ENCODE assay signal across 11 mouse cellular contexts in the genomic region with DNA sequence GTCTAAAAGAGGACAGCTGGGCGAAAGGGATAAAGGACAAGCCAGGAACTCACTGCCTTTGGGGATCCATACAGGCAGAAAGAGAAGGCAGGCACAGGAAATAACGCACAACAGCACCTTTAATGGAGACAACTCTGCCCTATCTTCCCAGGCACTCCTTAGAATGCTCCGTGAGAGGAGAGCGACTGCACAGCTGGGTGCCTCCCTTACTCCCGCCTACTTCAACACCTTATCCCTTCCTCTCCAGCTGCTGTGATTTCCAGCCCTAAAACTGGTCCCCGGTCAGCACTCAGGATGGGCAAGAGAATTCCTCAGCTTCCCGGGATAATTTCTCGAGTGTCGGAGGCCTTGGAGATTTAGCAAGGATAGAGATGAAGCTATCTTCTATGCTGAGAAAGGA. TPM values are rescaled to one million over a fixed set of nuclear protein-coding genes. Genes with fewer than 3 reads are reported as not detected.
DNase-seq lines count a peak whose midpoint lies in the region; ATAC-seq and TF ChIP-seq lines count a peak whose summit lies in the region.
"Had no signal": no experiment of that assay in that cellular context is flagged by ENCODE, and none has a peak within 500 bp of the region (broad histone marks: within the 10 kb centered on the region; RNA-seq: fewer than 3 reads in every experiment).

No protein-coding gene starts in this region.

- no peaks in the 10 kb centered on the region for H3K9me3 ChIP-seq in forebrain, embryonic 11.5 days (ENCODE audit: control insufficient read depth, low read length)
- H3K9me3 ChIP-seq in forebrain, embryonic 13.5 days (replicated peaks), result no peaks in the 10 kb centered on the region
- H3K9me3 ChIP-seq in kidney, postnatal 0 days (replicated peaks; ENCODE audit: low read length), result no peaks in the 10 kb centered on the region
- no peaks in the 10 kb centered on the region for H3K9me3 ChIP-seq in embryonic facial prominence, embryonic 12.5 days
- H3K9me3 ChIP-seq in liver, embryonic 13.5 days (replicated peaks), result no peaks in the 10 kb centered on the region

- H3K27me3 ChIP-seq in forebrain, embryonic 11.5 days (ENCODE audit: control insufficient read depth, insufficient read depth, low read length), result peaks cover 25% of the 10 kb centered on the region
- peaks cover 35% of the 10 kb centered on the region for H3K27me3 ChIP-seq in forebrain, embryonic 13.5 days
- H3K27me3 ChIP-seq in kidney, postnatal 0 days (ENCODE audit: insufficient read depth, low read length), result no peaks in the 10 kb centered on the region
- peaks cover 40% of the 10 kb centered on the region for H3K27me3 ChIP-seq in embryonic facial prominence, embryonic 12.5 days
- H3K27me3 ChIP-seq in liver, embryonic 13.5 days, result peaks cover 64% of the 10 kb centered on the region

- WGBS in forebrain, embryonic 11.5 days, result 11% methylated on average over 9 of the region's 9 CpGs
- WGBS in forebrain, embryonic 13.5 days, result 14% methylated on average over 9 of the region's 9 CpGs
- 25% methylated on average over 9 of the region's 9 CpGs for WGBS in kidney, postnatal 0 days
- WGBS in embryonic facial prominence, embryonic 12.5 days, result 13% methylated on average over 9 of the region's 9 CpGs
- WGBS in liver, embryonic 13.5 days (ENCODE audit: insufficient replicate concordance), result 17% methylated on average over 9 of the region's 9 CpGs

- no peak for ATAC-seq in forebrain, embryonic 11.5 days (replicated peaks; ENCODE audit: low FRiP score)
- no peak for ATAC-seq in forebrain, embryonic 13.5 days
- ATAC-seq in kidney, postnatal 0 days (replicated peaks; ENCODE audit: low FRiP score, low read depth), result no peak
- ATAC-seq in embryonic facial prominence, embryonic 12.5 days (ENCODE audit: insufficient number of reproducible peaks, insufficient read depth, low FRiP score, low TSS enrichment), result no peak
- ATAC-seq in liver, embryonic 13.5 days (ENCODE audit: low read depth), result no peak
- ATAC-seq: activated CD4-positive, CD25-positive, alpha-beta regulatory T cell, adult 4 months had no signal

- DNase-seq in forebrain, embryonic 11.5 days (ENCODE audit: low spot score), result no peak
- peak; percentile 25 for DNase-seq in kidney, postnatal 0 days (ENCODE audit: low spot score)
- no peak for DNase-seq in kidney, postnatal 36 days
- no peak for DNase-seq in liver, embryonic 13.5 days
- DNase-seq in thymus, adult 18-20 months, result no peak
- no peak for DNase-seq in urinary bladder, postnatal 10 days (ENCODE audit: low spot score)

- H3K27ac ChIP-seq in forebrain, embryonic 11.5 days (ENCODE audit: low read depth, low read length), result no peak overlapping the region
- H3K27ac ChIP-seq in forebrain, embryonic 13.5 days, result no peak overlapping the region
- H3K27ac ChIP-seq in kidney, postnatal 0 days, result no peak overlapping the region
- no peak overlapping the region for H3K27ac ChIP-seq in embryonic facial prominence, embryonic 12.5 days
- H3K27ac ChIP-seq in liver, embryonic 13.5 days, result no peak overlapping the region
- H3K27ac ChIP-seq: liver, embryonic 14.5 days had no signal

- H3K4me3 ChIP-seq in forebrain, embryonic 11.5 days (ENCODE audit: low read depth, low read length), result no peak overlapping the region
- H3K4me3 ChIP-seq in forebrain, embryonic 13.5 days, result no peak overlapping the region
- H3K4me3 ChIP-seq in kidney, postnatal 0 days (replicated peaks; ENCODE audit: low read depth, low read length), result peak overlapping the region; percentile 13; the same call in 1 of the 2 replicates
- peak overlapping the region; percentile 31 for H3K4me3 ChIP-seq in embryonic facial prominence, embryonic 12.5 days
- H3K4me3 ChIP-seq in liver, embryonic 13.5 days (replicated peaks), result peak overlapping the region; percentile 35
- H3K4me3 ChIP-seq: erythroblast, embryonic 14.5 days had no signal

- peaks cover 4% of the 10 kb centered on the region; the same call in 1 of the 2 replicates for H3K4me1 ChIP-seq in forebrain, embryonic 11.5 days (replicated peaks; ENCODE audit: control insufficient read depth, insufficient read depth, low read length)
- peaks cover 26% of the 10 kb centered on the region for H3K4me1 ChIP-seq in forebrain, embryonic 13.5 days
- H3K4me1 ChIP-seq in kidney, postnatal 0 days (replicated peaks; ENCODE audit: insufficient read depth, low read length), result peaks cover 2% of the 10 kb centered on the region; the same call in 1 of the 2 replicates
- peaks cover 31% of the 10 kb centered on the region for H3K4me1 ChIP-seq in embryonic facial prominence, embryonic 12.5 days
- peaks cover 41% of the 10 kb centered on the region for H3K4me1 ChIP-seq in liver, embryonic 13.5 days (replicated peaks)

- no peak for TF ChIP-seq CTCF in kidney, postnatal 0 days (IDR thresholded peaks at IDR 0.05; ENCODE audit: low read depth)

- H3K9ac ChIP-seq in forebrain, embryonic 11.5 days (ENCODE audit: low read length), result 0 out of 2 replicates have a peak overlapping the region, but pooled peaks have one; percentile 10
- no peak overlapping the region for H3K9ac ChIP-seq in forebrain, embryonic 13.5 days
- H3K9ac ChIP-seq in kidney, postnatal 0 days (ENCODE audit: low read depth, low read length), result peak overlapping the region; percentile 28; the same call in 1 of the 2 replicates
- peak overlapping the region; percentile 45; the same call in 1 of the 2 replicates for H3K9ac ChIP-seq in embryonic facial prominence, embryonic 12.5 days
- H3K9ac ChIP-seq in liver, embryonic 13.5 days, result no peak overlapping the region
- H3K9ac ChIP-seq: liver, embryonic 14.5 days had no signal

- no peak overlapping the region for H3K4me2 ChIP-seq in forebrain, embryonic 11.5 days (ENCODE audit: low read depth, low read length, severe bottlenecking)
- no peak overlapping the region for H3K4me2 ChIP-seq in forebrain, embryonic 13.5 days
- H3K4me2 ChIP-seq in kidney, postnatal 0 days (ENCODE audit: low read length), result peak overlapping the region; percentile 52
- peak overlapping the region; percentile 57 for H3K4me2 ChIP-seq in embryonic facial prominence, embryonic 12.5 days (replicated peaks)
- H3K4me2 ChIP-seq in liver, embryonic 13.5 days, result peak overlapping the region; percentile 52

- H3K36me3 ChIP-seq in forebrain, embryonic 11.5 days (ENCODE audit: control insufficient read depth, insufficient read depth, low read length), result no peaks in the 10 kb centered on the region; the same call in 1 of the 2 replicates
- H3K36me3 ChIP-seq in forebrain, embryonic 13.5 days (ENCODE audit: poor library complexity, severe bottlenecking), result peaks cover 12% of the 10 kb centered on the region
- no peaks in the 10 kb centered on the region for H3K36me3 ChIP-seq in kidney, postnatal 0 days (ENCODE audit: insufficient read depth, low read length)
- H3K36me3 ChIP-seq in embryonic facial prominence, embryonic 12.5 days, result no peaks in the 10 kb centered on the region
- H3K36me3 ChIP-seq in liver, embryonic 13.5 days, result no peaks in the 10 kb centered on the region

RNA-seq across cellular contexts. Expression of a gene that starts 8.9 kb away (rescaled TPM):
- polyA plus RNA-seq in forebrain, embryonic 11.5 days (2014; fragmentation: Nextera tagmentation; extraction: Ambion mirVana), result 12.3 and 13.7 TPM in 2 replicates
- polyA plus RNA-seq in forebrain, embryonic 13.5 days (2015; fragmentation: Nextera tagmentation; extraction: Ambion mirVana), result 14.8 and 15.3 TPM in 2 replicates
- 13.1 and 15.3 TPM in 2 replicates for polyA plus RNA-seq in kidney, postnatal 0 days (2015; fragmentation: Nextera tagmentation; extraction: Ambion mirVana)
- 12.6 and 14.8 TPM in 2 replicates for polyA plus RNA-seq in embryonic facial prominence, embryonic 12.5 days (2016; fragmentation: Nextera tagmentation; extraction: Ambion mirVana)
- polyA plus RNA-seq in liver, embryonic 13.5 days (2015; fragmentation: Nextera tagmentation; extraction: Ambion mirVana), result 3.5 and 4.5 TPM in 2 replicates

RNA-seq across cellular contexts. Expression of a gene that starts 11.1 kb away (rescaled TPM):
- polyA plus RNA-seq in forebrain, embryonic 11.5 days (2014; fragmentation: Nextera tagmentation; extraction: Ambion mirVana), result 122 and 132 TPM in 2 replicates
- polyA plus RNA-seq in forebrain, embryonic 13.5 days (2015; fragmentation: Nextera tagmentation; extraction: Ambion mirVana), result 97.1 and 99.3 TPM in 2 replicates
- 84.8 and 91.5 TPM in 2 replicates for polyA plus RNA-seq in kidney, postnatal 0 days (2015; fragmentation: Nextera tagmentation; extraction: Ambion mirVana)
- 74.1 and 79.5 TPM in 2 replicates for polyA plus RNA-seq in embryonic facial prominence, embryonic 12.5 days (2016; fragmentation: Nextera tagmentation; extraction: Ambion mirVana)
- polyA plus RNA-seq in liver, embryonic 13.5 days (2015; fragmentation: Nextera tagmentation; extraction: Ambion mirVana), result 124 and 129 TPM in 2 replicates

RNA-seq across cellular contexts. Expression of a gene that starts 15.8 kb away (rescaled TPM):
- polyA plus RNA-seq in forebrain, embryonic 11.5 days (2014; fragmentation: Nextera tagmentation; extraction: Ambion mirVana), result 92.2 and 93.0 TPM in 2 replicates
- 52.0 and 59.7 TPM in 2 replicates for polyA plus RNA-seq in forebrain, embryonic 13.5 days (2015; fragmentation: Nextera tagmentation; extraction: Ambion mirVana)
- 36.1 and 39.0 TPM in 2 replicates for polyA plus RNA-seq in kidney, postnatal 0 days (2015; fragmentation: Nextera tagmentation; extraction: Ambion mirVana)
- polyA plus RNA-seq in embryonic facial prominence, embryonic 12.5 days (2016; fragmentation: Nextera tagmentation; extraction: Ambion mirVana), result 48.8 and 52.3 TPM in 2 replicates
- polyA plus RNA-seq in liver, embryonic 13.5 days (2015; fragmentation: Nextera tagmentation; extraction: Ambion mirVana), result 171 and 201 TPM in 2 replicates

RNA-seq across cellular contexts. Expression of a gene that starts 16.1 kb away (rescaled TPM):
- 9.3 and 10.3 TPM in 2 replicates for polyA plus RNA-seq in forebrain, embryonic 11.5 days (2014; fragmentation: Nextera tagmentation; extraction: Ambion mirVana)
- polyA plus RNA-seq in forebrain, embryonic 13.5 days (2015; fragmentation: Nextera tagmentation; extraction: Ambion mirVana), result 12.5 and 12.6 TPM in 2 replicates
- 3.7 and 4.0 TPM in 2 replicates for polyA plus RNA-seq in kidney, postnatal 0 days (2015; fragmentation: Nextera tagmentation; extraction: Ambion mirVana)
- polyA plus RNA-seq in embryonic facial prominence, embryonic 12.5 days (2016; fragmentation: Nextera tagmentation; extraction: Ambion mirVana), result 4.9 and 5.2 TPM in 2 replicates
- polyA plus RNA-seq in liver, embryonic 13.5 days (2015; fragmentation: Nextera tagmentation; extraction: Ambion mirVana), result 1.1 and 1.2 TPM in 2 replicates

RNA-seq across cellular contexts. Expression of a gene that starts 35.9 kb away (rescaled TPM):
- 30.6 and 31.4 TPM in 2 replicates for polyA plus RNA-seq in forebrain, embryonic 11.5 days (2014; fragmentation: Nextera tagmentation; extraction: Ambion mirVana)
- polyA plus RNA-seq in forebrain, embryonic 13.5 days (2015; fragmentation: Nextera tagmentation; extraction: Ambion mirVana), result 31.3 and 32.4 TPM in 2 replicates
- polyA plus RNA-seq in kidney, postnatal 0 days (2015; fragmentation: Nextera tagmentation; extraction: Ambion mirVana), result 29.9 and 33.4 TPM in 2 replicates
- 29.7 and 31.5 TPM in 2 replicates for polyA plus RNA-seq in embryonic facial prominence, embryonic 12.5 days (2016; fragmentation: Nextera tagmentation; extraction: Ambion mirVana)
- polyA plus RNA-seq in liver, embryonic 13.5 days (2015; fragmentation: Nextera tagmentation; extraction: Ambion mirVana), result 18.1 and 19.7 TPM in 2 replicates

Comparison
In these comparisons a context has a peak if more than half of its experiments do, and no peak if none do; other contexts are left out.
1. H3K9ac ChIP-seq: peak in forebrain, embryonic 11.5 days (single experiment), kidney, postnatal 0 days (single experiment) and embryonic facial prominence, embryonic 12.5 days (single experiment); none in forebrain, embryonic 13.5 days (single experiment) and liver, embryonic 13.5 days (single experiment).
2. H3K4me2 ChIP-seq: peak in kidney, postnatal 0 days (single experiment), embryonic facial prominence, embryonic 12.5 days (single experiment) and liver, embryonic 13.5 days (single experiment); none in forebrain, embryonic 11.5 days (single experiment) and forebrain, embryonic 13.5 days (single experiment).
3. H3K4me3 ChIP-seq: peak in kidney, postnatal 0 days (single experiment), embryonic facial prominence, embryonic 12.5 days (single experiment) and liver, embryonic 13.5 days (single experiment); none in forebrain, embryonic 11.5 days (single experiment) and forebrain, embryonic 13.5 days (single experiment).